Mouse (Mus musculus): ENCODE measurements around the gene Adamts7. TPM values are rescaled to one million over a fixed set of nuclear protein-coding genes. Genes with fewer than 3 reads are reported as not detected.

Adamts7 gene
- total and polyA plus RNA-seq, 2 experiments from 2014 or later = 4.9 to 15.9 TPM

- no peak for ATAC-seq
- Histone ChIP-seq H3K4me3 (ENCODE audit: low read depth, low read length) (no peak overlapping the region), H3K36me3 (ENCODE audit: insufficient read depth) (peaks cover 29% of the 10 kb centered on the region), H3K9me3 (ENCODE audit: low read length) (no peaks in the 10 kb centered on the region), H3K4me1 (ENCODE audit: insufficient read depth) (no peaks in the 10 kb centered on the region), H3K9ac (no peak overlapping the region), H3K4me2 (ENCODE audit: low read depth) (no peak overlapping the region), H3K27ac (ENCODE audit: low read depth, low read length) (no peak overlapping the region), H3K27me3 (ENCODE audit: insufficient read depth, low read length) (no peaks in the 10 kb centered on the region)
- DNase-seq = no peak
- WGBS = 71% methylated on average over 8 of the region's 8 CpGs
- peak; percentile 49 for TF ChIP-seq CTCF (IDR thresholded peaks at IDR 0.05; ENCODE audit: low read depth)
Measured at GRCm38 (mm10) chr9:90204396-90204915, 41.6 kb downstream of the Adamts7 start.

GRCm38 (mm10) chr9:90206500-90206899, 43.6 kb downstream of the Adamts7 start:
- TF ChIP-seq CTCF (IDR thresholded peaks at IDR 0.05; ENCODE audit: low read depth) = peak; percentile 91
- Histone ChIP-seq H3K9ac (no peak overlapping the region), H3K4me3 (ENCODE audit: low read depth, low read length) (no peak overlapping the region), H3K9me3 (ENCODE audit: low read length) (no peaks in the 10 kb centered on the region), H3K27me3 (ENCODE audit: insufficient read depth, low read length) (no peaks in the 10 kb centered on the region), H3K4me2 (ENCODE audit: low read depth) (no peak overlapping the region), H3K27ac (ENCODE audit: low read depth, low read length) (no peak overlapping the region), H3K4me1 (ENCODE audit: insufficient read depth) (no peaks in the 10 kb centered on the region), H3K36me3 (ENCODE audit: insufficient read depth) (peaks cover 28% of the 10 kb centered on the region)
- DNase-seq (peak; percentile 82), ATAC-seq (peak; percentile 77; the same call in 1 of the 2 replicates)
- 45% methylated on average over 2 of the region's 2 CpGs for WGBS

GRCm38 (mm10) chr9:90207808-90208207, 44.9 kb downstream of the Adamts7 start:
- DNase-seq (no peak), ATAC-seq (no peak)
- Histone ChIP-seq H3K4me3 (ENCODE audit: low read depth, low read length) (no peak overlapping the region), H3K36me3 (ENCODE audit: insufficient read depth) (peaks cover 24% of the 10 kb centered on the region), H3K27me3 (ENCODE audit: insufficient read depth, low read length) (no peaks in the 10 kb centered on the region), H3K9me3 (ENCODE audit: low read length) (no peaks in the 10 kb centered on the region), H3K4me2 (ENCODE audit: low read depth) (no peak overlapping the region), H3K4me1 (ENCODE audit: insufficient read depth) (no peaks in the 10 kb centered on the region), H3K27ac (ENCODE audit: low read depth, low read length) (no peak overlapping the region), H3K9ac (no peak overlapping the region)
- WGBS = 90% methylated on average over 8 of the region's 8 CpGs
- TF ChIP-seq CTCF (IDR thresholded peaks at IDR 0.05; ENCODE audit: low read depth) = no peak

- H3K27ac ChIP-seq (ENCODE audit: low read depth, low read length) = no peak overlapping the region
- H3K9ac ChIP-seq = no peak overlapping the region
- no peak for DNase-seq
- H3K4me3 ChIP-seq (ENCODE audit: low read depth, low read length) = no peak overlapping the region
- H3K4me1 ChIP-seq (ENCODE audit: insufficient read depth) = no peaks in the 10 kb centered on the region
- no peak for ATAC-seq
- no peak for TF ChIP-seq CTCF (IDR thresholded peaks at IDR 0.05; ENCODE audit: low read depth)
- no peaks in the 10 kb centered on the region for H3K9me3 ChIP-seq (ENCODE audit: low read length)
- WGBS = 85% methylated on average over 6 of the region's 6 CpGs
- no peaks in the 10 kb centered on the region for H3K27me3 ChIP-seq (ENCODE audit: insufficient read depth, low read length)
- H3K4me2 ChIP-seq (ENCODE audit: low read depth) = no peak overlapping the region
- peaks cover 27% of the 10 kb centered on the region for H3K36me3 ChIP-seq (ENCODE audit: insufficient read depth)
Measured at GRCm38 (mm10) chr9:90208655-90209054, 45.8 kb downstream of the Adamts7 start.

- no peak for TF ChIP-seq CTCF (IDR thresholded peaks at IDR 0.05; ENCODE audit: low read depth)
- Histone ChIP-seq H3K36me3 (ENCODE audit: insufficient read depth) (peaks cover 33% of the 10 kb centered on the region), H3K27me3 (ENCODE audit: insufficient read depth, low read length) (no peaks in the 10 kb centered on the region), H3K4me1 (ENCODE audit: insufficient read depth) (no peaks in the 10 kb centered on the region), H3K9me3 (ENCODE audit: low read length) (no peaks in the 10 kb centered on the region), H3K27ac (ENCODE audit: low read depth, low read length) (no peak overlapping the region), H3K9ac (no peak overlapping the region), H3K4me2 (ENCODE audit: low read depth) (no peak overlapping the region), H3K4me3 (ENCODE audit: low read depth, low read length) (no peak overlapping the region)
- ATAC-seq (no peak), DNase-seq (no peak)
- 76% methylated on average over 3 of the region's 3 CpGs for WGBS
Measured at GRCm38 (mm10) chr9:90213127-90213526, 50.3 kb downstream of the Adamts7 start.

GRCm38 (mm10) chr9:90216259-90217001, 53.6 kb downstream of the Adamts7 start:
- no peak for ATAC-seq
- Histone ChIP-seq H3K27me3 (ENCODE audit: insufficient read depth, low read length) (no peaks in the 10 kb centered on the region), H3K9me3 (ENCODE audit: low read length) (no peaks in the 10 kb centered on the region), H3K27ac (ENCODE audit: low read depth, low read length) (no peak overlapping the region), H3K4me2 (ENCODE audit: low read depth) (no peak overlapping the region), H3K9ac (no peak overlapping the region), H3K4me3 (ENCODE audit: low read depth, low read length) (no peak overlapping the region), H3K36me3 (ENCODE audit: insufficient read depth) (peaks cover 32% of the 10 kb centered on the region), H3K4me1 (ENCODE audit: insufficient read depth) (no peaks in the 10 kb centered on the region)
- no peak for DNase-seq
- WGBS = 82% methylated on average over 11 of the region's 11 CpGs
- TF ChIP-seq CTCF (IDR thresholded peaks at IDR 0.05; ENCODE audit: low read depth) = no peak

GRCm38 (mm10) chr9:90217501-90217900, 54.6 kb downstream of the Adamts7 start:
- Histone ChIP-seq H3K4me1 (ENCODE audit: insufficient read depth) (no peaks in the 10 kb centered on the region), H3K9me3 (ENCODE audit: low read length) (no peaks in the 10 kb centered on the region), H3K27ac (ENCODE audit: low read depth, low read length) (no peak overlapping the region), H3K9ac (no peak overlapping the region), H3K4me3 (ENCODE audit: low read depth, low read length) (no peak overlapping the region), H3K4me2 (ENCODE audit: low read depth) (no peak overlapping the region), H3K27me3 (ENCODE audit: insufficient read depth, low read length) (no peaks in the 10 kb centered on the region), H3K36me3 (ENCODE audit: insufficient read depth) (peaks cover 40% of the 10 kb centered on the region)
- no peak for DNase-seq
- 52% methylated on average over 4 of the region's 4 CpGs for WGBS
- TF ChIP-seq CTCF (IDR thresholded peaks at IDR 0.05; ENCODE audit: low read depth) = no peak
- ATAC-seq = no peak

All from forebrain, postnatal 0 days (tissue).